Mouse (Mus musculus): ENCODE measurements around the gene Sqor. TPM values are rescaled to one million over a fixed set of nuclear protein-coding genes. Genes with fewer than 3 reads are reported as not detected.

Sqor gene
- polyA plus RNA-seq, 1 experiment from 2014 or later = 79.2 TPM

DNA sequence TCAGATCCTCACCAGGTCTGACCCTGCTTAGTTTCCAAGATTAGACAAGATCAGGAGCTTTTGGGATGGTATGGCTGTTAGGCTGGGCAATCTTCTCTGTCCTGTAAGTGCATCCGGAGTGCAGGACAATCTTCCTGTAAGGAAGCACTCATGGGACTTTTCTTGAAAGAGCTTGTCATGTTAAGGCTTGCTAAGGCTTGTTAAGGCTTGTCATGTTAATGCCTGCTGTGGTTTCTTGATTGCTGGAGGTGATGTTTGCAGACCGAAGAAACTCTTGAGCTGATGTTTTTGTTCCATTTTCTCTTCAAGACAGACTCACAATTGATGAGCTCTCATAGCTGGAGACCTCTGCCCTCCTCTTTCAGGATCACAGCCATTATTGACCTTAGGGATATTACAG, 21.1 kb downstream of the Sqor start:
- H3K9me3 ChIP-seq (ENCODE audit: control insufficient read depth, low read length) = no peaks in the 10 kb centered on the region
- no peak overlapping the region for H3K4me2 ChIP-seq (replicated peaks; ENCODE audit: low read depth)
- H3K27me3 ChIP-seq (ENCODE audit: control insufficient read depth, insufficient read depth, low read length) = no peaks in the 10 kb centered on the region
- H3K36me3 ChIP-seq (ENCODE audit: control insufficient read depth, insufficient read depth, low read length) = no peaks in the 10 kb centered on the region
- TF ChIP-seq CTCF (IDR thresholded peaks at IDR 0.05; ENCODE audit: low read depth) (no peak), EP300 (optimal IDR thresholded peaks at IDR 0.05) (no peak)
- ATAC-seq (ENCODE audit: low FRiP score, low TSS enrichment) = no peak
- H3K4me1 ChIP-seq (replicated peaks; ENCODE audit: control insufficient read depth, insufficient read depth) = no peaks in the 10 kb centered on the region
- 66% methylated on average over 2 of the region's 2 CpGs for WGBS
- no peak overlapping the region for H3K9ac ChIP-seq (ENCODE audit: low read length)
- no peak overlapping the region for H3K4me3 ChIP-seq (ENCODE audit: low read depth, low read length)
- no peak overlapping the region for H3K27ac ChIP-seq (replicated peaks)
- no peak for DNase-seq (ENCODE audit: low spot score)

DNA sequence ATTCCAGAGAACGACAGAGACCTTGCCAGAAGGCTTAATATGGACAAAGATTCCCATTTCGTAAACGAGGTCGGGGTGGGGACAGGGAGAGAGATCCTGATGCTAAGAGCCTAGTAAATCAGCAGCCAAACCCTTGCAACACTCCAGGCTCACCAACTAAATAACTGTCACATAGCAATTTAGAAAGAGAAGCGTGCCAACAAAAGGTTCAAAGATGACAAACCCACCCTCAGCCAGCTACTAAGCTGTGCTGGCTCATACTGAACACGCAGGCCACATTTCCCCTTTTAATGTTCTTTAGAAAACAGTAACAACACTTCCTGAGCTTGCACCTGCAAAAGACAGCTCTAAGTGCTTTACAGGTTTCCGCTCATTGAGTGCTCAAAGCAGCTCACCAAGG, 24.3 kb downstream of the Sqor start:
- peak; percentile 42 for TF ChIP-seq EP300 (optimal IDR thresholded peaks at IDR 0.05)
- no peak for TF ChIP-seq CTCF (IDR thresholded peaks at IDR 0.05; ENCODE audit: low read depth)
- no peak overlapping the region for H3K4me3 ChIP-seq (ENCODE audit: low read depth, low read length)
- 41% methylated on average over 7 of the region's 7 CpGs for WGBS
- H3K36me3 ChIP-seq (ENCODE audit: control insufficient read depth, insufficient read depth, low read length) = no peaks in the 10 kb centered on the region
- DNase-seq (ENCODE audit: low spot score) (no peak), ATAC-seq (ENCODE audit: low FRiP score, low TSS enrichment) (peak; percentile 65; the same call in 1 of the 2 replicates)
- no peaks in the 10 kb centered on the region for H3K4me1 ChIP-seq (replicated peaks; ENCODE audit: control insufficient read depth, insufficient read depth)
- H3K4me2 ChIP-seq (replicated peaks; ENCODE audit: low read depth) = no peak overlapping the region
- no peaks in the 10 kb centered on the region for H3K9me3 ChIP-seq (ENCODE audit: control insufficient read depth, low read length)
- H3K9ac ChIP-seq (ENCODE audit: low read length) = no peak overlapping the region
- H3K27me3 ChIP-seq (ENCODE audit: control insufficient read depth, insufficient read depth, low read length) = no peaks in the 10 kb centered on the region
- peak overlapping the region; percentile 49; the same call in 1 of the 2 replicates for H3K27ac ChIP-seq (replicated peaks)

DNA sequence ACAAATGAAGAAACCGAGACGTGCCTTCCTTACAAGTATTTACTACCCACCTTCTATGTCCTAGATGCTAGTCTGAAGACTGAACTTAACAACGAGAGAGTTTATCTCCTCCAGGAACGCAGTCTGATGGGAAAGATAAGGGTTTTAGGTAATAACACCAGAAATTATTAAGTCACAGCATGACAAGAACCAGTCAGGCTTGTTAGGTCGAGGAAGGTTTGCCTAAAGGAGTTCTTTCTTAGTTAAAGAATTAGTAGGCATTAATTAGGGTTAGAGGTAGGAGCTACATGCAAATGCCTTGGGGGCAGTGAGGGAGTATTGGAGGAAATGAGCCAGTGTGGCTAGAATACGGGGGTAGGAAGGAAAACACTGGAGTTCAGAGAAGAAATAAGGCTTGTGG, 24.7 kb downstream of the Sqor start:
- ATAC-seq (ENCODE audit: low FRiP score, low TSS enrichment) = no peak
- Histone ChIP-seq H3K36me3 (ENCODE audit: control insufficient read depth, insufficient read depth, low read length) (no peaks in the 10 kb centered on the region), H3K27me3 (ENCODE audit: control insufficient read depth, insufficient read depth, low read length) (no peaks in the 10 kb centered on the region), H3K9me3 (ENCODE audit: control insufficient read depth, low read length) (no peaks in the 10 kb centered on the region), H3K9ac (ENCODE audit: low read length) (no peak overlapping the region), H3K27ac (replicated peaks) (no peak overlapping the region), H3K4me3 (ENCODE audit: low read depth, low read length) (no peak overlapping the region), H3K4me2 (replicated peaks; ENCODE audit: low read depth) (no peak overlapping the region), H3K4me1 (replicated peaks; ENCODE audit: control insufficient read depth, insufficient read depth) (no peaks in the 10 kb centered on the region)
- TF ChIP-seq EP300 (optimal IDR thresholded peaks at IDR 0.05) (no peak), CTCF (IDR thresholded peaks at IDR 0.05; ENCODE audit: low read depth) (no peak)
- 62% methylated on average over 6 of the region's 6 CpGs for WGBS
- no peak for DNase-seq (ENCODE audit: low spot score)

DNA sequence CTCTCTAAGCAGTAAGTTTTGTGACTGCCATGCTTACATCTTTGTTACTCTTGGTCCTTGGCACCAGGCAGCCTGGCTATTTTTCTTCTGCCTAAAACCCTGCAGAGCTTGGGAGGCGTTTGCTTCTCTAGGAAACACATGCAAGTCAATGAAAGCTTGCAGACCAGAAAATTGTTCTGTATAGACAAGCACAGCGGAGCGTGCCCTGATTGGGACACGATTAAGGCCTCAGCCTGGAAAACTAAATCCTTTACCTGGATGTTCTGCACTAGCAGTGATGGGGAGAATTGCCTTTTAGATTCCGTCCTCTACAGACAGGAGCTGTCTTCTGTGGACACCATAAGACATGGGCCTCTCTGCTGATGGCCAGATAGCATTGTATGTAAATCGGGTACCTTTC, 39.4 kb downstream of the Sqor start:
- WGBS = 88% methylated on average over 6 of the region's 6 CpGs
- no peaks in the 10 kb centered on the region for H3K36me3 ChIP-seq (ENCODE audit: control insufficient read depth, insufficient read depth, low read length)
- ATAC-seq (ENCODE audit: low FRiP score, low TSS enrichment) = no peak
- no peaks in the 10 kb centered on the region for H3K27me3 ChIP-seq (ENCODE audit: control insufficient read depth, insufficient read depth, low read length)
- H3K4me1 ChIP-seq (replicated peaks; ENCODE audit: control insufficient read depth, insufficient read depth) = no peaks in the 10 kb centered on the region
- H3K4me3 ChIP-seq (ENCODE audit: low read depth, low read length) = no peak overlapping the region
- no peak overlapping the region for H3K4me2 ChIP-seq (replicated peaks; ENCODE audit: low read depth)
- TF ChIP-seq EP300 (optimal IDR thresholded peaks at IDR 0.05) (no peak), CTCF (IDR thresholded peaks at IDR 0.05; ENCODE audit: low read depth) (no peak)
- no peak for DNase-seq (ENCODE audit: low spot score)
- H3K9me3 ChIP-seq (ENCODE audit: control insufficient read depth, low read length) = no peaks in the 10 kb centered on the region
- H3K27ac ChIP-seq (replicated peaks) = no peak overlapping the region
- H3K9ac ChIP-seq (ENCODE audit: low read length) = no peak overlapping the region

DNA sequence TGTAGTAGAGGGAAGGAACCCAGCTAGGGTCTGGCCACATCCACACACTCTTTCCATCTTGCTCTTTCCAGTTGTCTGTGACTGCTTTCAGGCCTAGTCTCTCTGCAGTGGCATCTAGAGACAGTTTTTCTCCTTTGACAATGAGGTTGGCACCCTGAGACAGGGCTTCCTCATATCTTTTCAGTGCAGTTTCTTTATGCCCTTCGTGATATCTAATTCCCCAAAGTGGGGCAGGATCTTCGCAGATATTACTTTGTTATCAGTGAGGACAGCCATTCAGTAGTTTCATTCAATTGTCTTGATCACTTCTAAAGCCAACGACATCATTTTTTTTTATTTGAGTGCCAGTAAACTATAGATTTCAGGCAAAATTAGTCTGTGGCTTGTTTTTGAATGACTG, 41.0 kb downstream of the Sqor start:
- Histone ChIP-seq H3K4me1 (replicated peaks; ENCODE audit: control insufficient read depth, insufficient read depth) (no peaks in the 10 kb centered on the region), H3K4me2 (replicated peaks; ENCODE audit: low read depth) (no peak overlapping the region), H3K9ac (ENCODE audit: low read length) (no peak overlapping the region), H3K27ac (replicated peaks) (no peak overlapping the region), H3K27me3 (ENCODE audit: control insufficient read depth, insufficient read depth, low read length) (no peaks in the 10 kb centered on the region), H3K4me3 (ENCODE audit: low read depth, low read length) (no peak overlapping the region), H3K36me3 (ENCODE audit: control insufficient read depth, insufficient read depth, low read length) (no peaks in the 10 kb centered on the region), H3K9me3 (ENCODE audit: control insufficient read depth, low read length) (no peaks in the 10 kb centered on the region)
- ATAC-seq (ENCODE audit: low FRiP score, low TSS enrichment) (no peak), DNase-seq (ENCODE audit: low spot score) (no peak)
- WGBS = 93% methylated on average over 3 of the region's 3 CpGs
- no peak for TF ChIP-seq EP300 (optimal IDR thresholded peaks at IDR 0.05)
- TF ChIP-seq CTCF (IDR thresholded peaks at IDR 0.05; ENCODE audit: low read depth) = no peak

DNA sequence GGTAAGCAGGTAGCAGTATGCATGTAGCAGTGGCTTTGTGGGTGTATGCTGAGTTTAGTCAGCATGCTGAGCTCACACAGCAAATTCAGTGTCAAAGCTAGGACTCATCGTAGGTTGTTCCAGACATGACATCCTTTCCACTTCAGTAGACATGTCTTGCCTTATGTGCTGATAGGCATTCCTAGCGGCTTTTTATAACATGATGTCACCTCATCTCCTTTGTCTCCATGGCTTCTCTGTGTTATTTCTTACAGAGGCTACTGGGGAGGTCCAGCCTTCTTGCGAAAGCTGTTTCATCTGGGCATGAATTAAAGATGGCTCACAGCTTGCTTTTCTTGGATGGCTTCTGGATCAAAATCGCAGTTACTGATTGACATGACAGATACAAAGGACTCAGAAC, 44.0 kb downstream of the Sqor start:
- TF ChIP-seq EP300 (optimal IDR thresholded peaks at IDR 0.05) (no peak), CTCF (IDR thresholded peaks at IDR 0.05; ENCODE audit: low read depth) (no peak)
- WGBS = 90% methylated on average over 4 of the region's 4 CpGs
- ATAC-seq (ENCODE audit: low FRiP score, low TSS enrichment) (no peak), DNase-seq (ENCODE audit: low spot score) (no peak)
- no peaks in the 10 kb centered on the region for H3K36me3 ChIP-seq (ENCODE audit: control insufficient read depth, insufficient read depth, low read length)
- H3K9me3 ChIP-seq (ENCODE audit: control insufficient read depth, low read length) = no peaks in the 10 kb centered on the region
- no peak overlapping the region for H3K27ac ChIP-seq (replicated peaks)
- no peaks in the 10 kb centered on the region for H3K27me3 ChIP-seq (ENCODE audit: control insufficient read depth, insufficient read depth, low read length)
- H3K4me3 ChIP-seq (ENCODE audit: low read depth, low read length) = no peak overlapping the region
- H3K4me2 ChIP-seq (replicated peaks; ENCODE audit: low read depth) = no peak overlapping the region
- H3K9ac ChIP-seq (ENCODE audit: low read length) = no peak overlapping the region
- no peaks in the 10 kb centered on the region for H3K4me1 ChIP-seq (replicated peaks; ENCODE audit: control insufficient read depth, insufficient read depth)

Measured in stomach, postnatal 0 days (tissue).